Comparison of ENCODE assay signal across 26 mouse cellular contexts in the genomic region with DNA sequence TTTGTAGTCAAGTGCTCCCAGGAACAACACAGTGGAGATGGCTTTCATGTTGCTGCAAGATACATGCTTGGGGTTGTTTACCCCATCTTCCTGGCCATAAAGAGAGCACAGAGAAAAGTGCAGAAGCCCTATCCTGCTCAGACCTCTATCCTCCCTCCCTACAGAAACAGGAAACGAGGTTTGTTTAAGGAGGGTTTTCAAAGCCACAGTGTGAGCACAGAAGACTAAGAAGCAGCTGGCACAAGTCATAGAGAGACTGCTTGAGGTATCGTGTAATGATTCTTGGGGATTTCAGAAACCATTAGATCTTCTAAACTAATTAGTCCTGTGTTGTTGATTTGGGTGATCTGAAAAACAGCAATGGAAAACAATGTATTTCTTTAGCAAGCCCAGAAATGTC. TPM values are rescaled to one million over a fixed set of nuclear protein-coding genes. Genes with fewer than 3 reads are reported as not detected.
DNase-seq lines count a peak whose midpoint lies in the region; ATAC-seq and TF ChIP-seq lines count a peak whose summit lies in the region.
"Had no signal": no experiment of that assay in that cellular context is flagged by ENCODE, and none has a peak within 500 bp of the region (broad histone marks: within the 10 kb centered on the region; RNA-seq: fewer than 3 reads in every experiment).

No protein-coding gene starts in this region.

- no peaks in the 10 kb centered on the region for H3K4me1 ChIP-seq in hindbrain, embryonic 16.5 days (ENCODE audit: control insufficient read depth, insufficient read depth, low read depth, low read length)
- H3K4me1 ChIP-seq: forebrain, embryonic 10.5 days; limb, embryonic 15.5 days; lung, embryonic 15.5 days; midbrain, embryonic 10.5 days had no signal

- peak; percentile 67 for DNase-seq in 416B (ENCODE audit: low read depth)
- DNase-seq in CD4-positive, CD25-positive, alpha-beta regulatory T cell, adult 2 months (ENCODE audit: low read depth, low spot score), result peak; percentile 37
- peak; percentile 57 for DNase-seq in naive thymus-derived CD4-positive, alpha-beta T cell, adult 2 months (ENCODE audit: low read depth)
- no peak for DNase-seq in left cerebral cortex, adult 2 months (ENCODE audit: extremely low spot score in 1 of 2, low spot score in 2 of 2)
- DNase-seq in urinary bladder, postnatal 14 days (ENCODE audit: low spot score), result no peak
- DNase-seq: adrenal gland, adult 2 months; cerebellum, adult 11-12 months; cerebellum, postnatal 10 days; gastrocnemius, postnatal 10 days; heart, postnatal 4 days; kidney, adult 2 months; left cerebral cortex, postnatal 4 days; lung, postnatal 4 days had no signal

- WGBS in hindbrain, embryonic 16.5 days, result 47% methylated on average over 2 of the region's 2 CpGs

- H3K36me3 ChIP-seq in hindbrain, embryonic 16.5 days (ENCODE audit: control insufficient read depth, insufficient read depth, low read length), result no peaks in the 10 kb centered on the region
- H3K36me3 ChIP-seq: forebrain, embryonic 10.5 days; limb, embryonic 15.5 days; lung, embryonic 15.5 days; midbrain, embryonic 10.5 days had no signal

- no peak overlapping the region for H3K4me2 ChIP-seq in hindbrain, embryonic 16.5 days (ENCODE audit: low read length)
- H3K4me2 ChIP-seq: limb, embryonic 15.5 days; lung, embryonic 15.5 days had no signal

- H3K27me3 ChIP-seq in hindbrain, embryonic 16.5 days (replicated peaks; ENCODE audit: control insufficient read depth, insufficient read depth, low read length), result no peaks in the 10 kb centered on the region
- H3K27me3 ChIP-seq: limb, embryonic 15.5 days; lung, embryonic 15.5 days had no signal

- no peak overlapping the region for H3K9ac ChIP-seq in hindbrain, embryonic 16.5 days (ENCODE audit: low read depth, low read length)
- H3K9ac ChIP-seq: limb, embryonic 15.5 days; liver, embryonic 14.5 days; lung, embryonic 15.5 days had no signal

- no peaks in the 10 kb centered on the region for H3K9me3 ChIP-seq in hindbrain, embryonic 16.5 days (ENCODE audit: control insufficient read depth, low read length)
- H3K9me3 ChIP-seq: forebrain, embryonic 10.5 days; limb, embryonic 15.5 days; lung, embryonic 15.5 days; midbrain, embryonic 10.5 days had no signal

- TF ChIP-seq CTCF in left cerebral cortex, adult 2 months (IDR thresholded peaks at IDR 0.05), result no peak

- ATAC-seq in granulocyte monocyte progenitor cell, adult 5-6 weeks (replicated peaks; ENCODE audit: poor library complexity, severe bottlenecking), result peak; percentile 85
- no peak for ATAC-seq in hindbrain, embryonic 16.5 days
- ATAC-seq: forebrain, embryonic 16.5 days; hindbrain, postnatal 0 days; midbrain, embryonic 16.5 days had no signal

- no peak overlapping the region for H3K4me3 ChIP-seq in left cerebral cortex, adult 2 months
- no peak overlapping the region for H3K4me3 ChIP-seq in hindbrain, embryonic 16.5 days (ENCODE audit: low read length)
- H3K4me3 ChIP-seq: forebrain, embryonic 10.5 days; limb, embryonic 15.5 days; lung, embryonic 15.5 days; midbrain, embryonic 10.5 days; myocyte had no signal

- intact Hi-C loops in left cerebral cortex, adult 2 months (cut with DNase I), result loop anchor here (5.0 kb wide), 2 partner anchors 798 to 828 kb away; no protein-coding TSS in a partner anchor

- H3K27ac ChIP-seq in left cerebral cortex, adult 2 months, result no peak overlapping the region
- H3K27ac ChIP-seq in hindbrain, embryonic 16.5 days (ENCODE audit: low read depth, low read length), result no peak overlapping the region
- H3K27ac ChIP-seq: forebrain, embryonic 10.5 days; hindbrain, postnatal 0 days; kidney, postnatal 0 days; limb, embryonic 15.5 days; liver, embryonic 14.5 days; lung, embryonic 15.5 days; midbrain, embryonic 10.5 days; stomach, postnatal 0 days had no signal

RNA-seq across cellular contexts. Expression of gene Mindy3, which starts 20.3 kb away (rescaled TPM):
- total RNA-seq in granulocyte monocyte progenitor cell, adult 5-6 weeks (2014; fragmentation: Nextera tagmentation), result 52.3 and 59.0 TPM in 2 replicates
- 19.9 and 29.7 TPM in 2 replicates for total RNA-seq in granulocyte monocyte progenitor cell, adult 5-6 weeks (2017)
- 10 to 100 TPM; 54.0 to 60.7 TPM for total RNA-seq in left cerebral cortex, adult 2 months (2021)
- polyA plus RNA-seq in hindbrain, embryonic 16.5 days (2015; fragmentation: Nextera tagmentation; extraction: Ambion mirVana), result 46.0 and 46.1 TPM in 2 replicates

Comparison
In these comparisons a context has a peak if more than half of its experiments do, and no peak if none do; other contexts are left out.
1. DNase-seq: peak in 416B (single experiment), CD4-positive, CD25-positive, alpha-beta regulatory T cell, adult 2 months (single experiment) and naive thymus-derived CD4-positive, alpha-beta T cell, adult 2 months (single experiment); none in left cerebral cortex, adult 2 months (0 of 2) and urinary bladder, postnatal 14 days (single experiment).